Mouse (Mus musculus): ENCODE results near the gene Tns1. TPM values are rescaled to one million over a fixed set of nuclear protein-coding genes. Genes with fewer than 3 reads are reported as not detected.

Tns1 gene
- polyA plus RNA-seq, 1 experiment: 26.4 TPM

GRCm38 (mm10) chr1:73951178-73951577, 173.1 kb downstream of the Tns1 start:
- Histone ChIP-seq H3K4me1 (ENCODE audit: control insufficient read depth, insufficient read depth, low read length) (no peaks in the 10 kb centered on the region), H3K27ac (ENCODE audit: control insufficient read depth, insufficient read depth, low read depth, low read length, poor library complexity) (no peak overlapping the region), H3K4me3 (replicated peaks; ENCODE audit: control insufficient read depth, low read depth, low read length) (no peak overlapping the region)
- TF ChIP-seq CTCF (IDR thresholded peaks at IDR 0.05; ENCODE audit: control insufficient read depth, insufficient read depth, low read length) (no peak), POLR2A (IDR thresholded peaks at IDR 0.05; ENCODE audit: borderline replicate concordance, control insufficient read depth, low read depth, low read length) (no peak)
- 85% methylated on average over 3 of the region's 3 CpGs for WGBS

GRCm38 (mm10) chr1:73948757-73949156, 175.5 kb downstream of the Tns1 start:
- 88% methylated on average over 5 of the region's 5 CpGs for WGBS
- Histone ChIP-seq H3K4me3 (replicated peaks; ENCODE audit: control insufficient read depth, low read depth, low read length) (no peak overlapping the region), H3K4me1 (ENCODE audit: control insufficient read depth, insufficient read depth, low read length) (no peaks in the 10 kb centered on the region), H3K27ac (ENCODE audit: control insufficient read depth, insufficient read depth, low read depth, low read length, poor library complexity) (no peak overlapping the region)
- TF ChIP-seq POLR2A (IDR thresholded peaks at IDR 0.05; ENCODE audit: borderline replicate concordance, control insufficient read depth, low read depth, low read length) (no peak), CTCF (IDR thresholded peaks at IDR 0.05; ENCODE audit: control insufficient read depth, insufficient read depth, low read length) (no peak)

DNA sequence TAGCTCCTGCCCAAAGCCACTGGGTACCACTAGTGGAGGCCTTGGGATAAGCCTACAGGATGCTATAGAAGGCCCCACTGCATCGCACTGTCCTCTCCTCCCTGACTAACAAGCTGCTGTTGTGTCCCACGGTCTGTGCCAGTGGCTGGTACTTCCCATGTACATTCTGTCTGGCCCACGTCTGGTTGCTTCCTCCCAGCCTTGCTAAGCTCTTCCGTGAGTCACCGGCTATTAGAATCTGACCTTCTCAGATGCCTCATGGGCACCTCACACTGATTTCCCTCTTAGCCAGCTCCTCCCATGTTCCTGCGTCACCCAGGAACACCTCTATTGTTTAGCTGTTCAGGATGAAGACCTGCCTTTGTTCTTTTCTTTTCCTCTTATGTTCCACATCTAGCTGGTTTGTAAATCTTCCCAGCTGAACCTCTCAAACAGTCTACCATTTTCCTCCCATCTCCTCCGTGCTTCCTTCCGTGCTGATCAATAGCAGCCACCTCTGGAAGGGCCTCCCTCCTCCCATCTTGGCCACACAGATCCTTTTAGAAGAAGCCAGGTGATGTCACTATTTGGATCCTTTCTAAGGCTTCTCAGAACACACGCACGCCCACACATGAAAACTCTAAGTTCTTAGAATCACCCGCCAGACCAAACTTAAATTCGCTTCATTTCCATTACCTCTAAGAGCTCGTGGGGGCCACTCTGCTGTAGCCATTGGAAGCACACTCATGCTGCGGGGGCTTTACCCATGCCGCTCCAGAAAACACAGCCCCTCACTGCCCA, 176.5 kb downstream of the Tns1 start:
- Histone ChIP-seq H3K4me3 (replicated peaks; ENCODE audit: control insufficient read depth, low read depth, low read length) (no peak overlapping the region), H3K27ac (ENCODE audit: control insufficient read depth, insufficient read depth, low read depth, low read length, poor library complexity) (no peak overlapping the region), H3K4me1 (ENCODE audit: control insufficient read depth, insufficient read depth, low read length) (no peaks in the 10 kb centered on the region)
- 85% methylated on average over 15 of the region's 15 CpGs for WGBS
- TF ChIP-seq CTCF (IDR thresholded peaks at IDR 0.05; ENCODE audit: control insufficient read depth, insufficient read depth, low read length): no peak
- TF ChIP-seq POLR2A (IDR thresholded peaks at IDR 0.05; ENCODE audit: borderline replicate concordance, control insufficient read depth, low read depth, low read length): no peak

GRCm38 (mm10) chr1:73946701-73947100, 177.5 kb downstream of the Tns1 start:
- H3K27ac ChIP-seq (ENCODE audit: control insufficient read depth, insufficient read depth, low read depth, low read length, poor library complexity): no peak overlapping the region
- no peaks in the 10 kb centered on the region for H3K4me1 ChIP-seq (ENCODE audit: control insufficient read depth, insufficient read depth, low read length)
- no peak overlapping the region for H3K4me3 ChIP-seq (replicated peaks; ENCODE audit: control insufficient read depth, low read depth, low read length)
- TF ChIP-seq CTCF (IDR thresholded peaks at IDR 0.05; ENCODE audit: control insufficient read depth, insufficient read depth, low read length): no peak
- no peak for TF ChIP-seq POLR2A (IDR thresholded peaks at IDR 0.05; ENCODE audit: borderline replicate concordance, control insufficient read depth, low read depth, low read length)
- WGBS: 87% methylated on average over 7 of the region's 7 CpGs

DNA sequence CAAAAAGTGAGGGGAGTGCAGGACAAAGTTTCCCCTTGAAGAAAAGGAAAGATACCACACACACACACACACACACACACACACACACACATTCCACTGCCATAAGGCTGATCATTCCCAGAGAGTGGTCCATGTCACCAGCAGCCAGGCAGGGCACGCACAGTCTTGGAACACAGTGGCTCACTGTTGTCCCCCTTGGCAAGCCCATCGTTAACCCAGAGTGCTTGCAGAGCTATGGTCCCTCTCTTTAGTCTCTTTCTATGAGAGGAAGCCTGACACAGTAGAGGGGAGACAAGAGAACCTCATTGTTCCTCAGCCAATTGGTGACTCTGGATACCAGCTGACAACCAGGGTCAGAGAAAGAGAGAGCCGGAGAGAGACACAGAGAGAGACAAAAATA, 179.9 kb downstream of the Tns1 start:
- Histone ChIP-seq H3K4me1 (ENCODE audit: control insufficient read depth, insufficient read depth, low read length) (no peaks in the 10 kb centered on the region), H3K27ac (ENCODE audit: control insufficient read depth, insufficient read depth, low read depth, low read length, poor library complexity) (no peak overlapping the region), H3K4me3 (replicated peaks; ENCODE audit: control insufficient read depth, low read depth, low read length) (no peak overlapping the region)
- TF ChIP-seq POLR2A (IDR thresholded peaks at IDR 0.05; ENCODE audit: borderline replicate concordance, control insufficient read depth, low read depth, low read length): no peak
- no peak for TF ChIP-seq CTCF (IDR thresholded peaks at IDR 0.05; ENCODE audit: control insufficient read depth, insufficient read depth, low read length)
- 91% methylated on average over 3 of the region's 3 CpGs for WGBS

- Histone ChIP-seq H3K4me3 (replicated peaks; ENCODE audit: control insufficient read depth, low read depth, low read length) (no peak overlapping the region), H3K4me1 (ENCODE audit: control insufficient read depth, insufficient read depth, low read length) (no peaks in the 10 kb centered on the region), H3K27ac (ENCODE audit: control insufficient read depth, insufficient read depth, low read depth, low read length, poor library complexity) (no peak overlapping the region)
- no peak for TF ChIP-seq CTCF (IDR thresholded peaks at IDR 0.05; ENCODE audit: control insufficient read depth, insufficient read depth, low read length)
- TF ChIP-seq POLR2A (IDR thresholded peaks at IDR 0.05; ENCODE audit: borderline replicate concordance, control insufficient read depth, low read depth, low read length): no peak
- 85% methylated on average over 9 of the region's 9 CpGs for WGBS
These were observed 180.5 kb downstream of the Tns1 start for GRCm38 (mm10) chr1:73943667-73944289.

DNA sequence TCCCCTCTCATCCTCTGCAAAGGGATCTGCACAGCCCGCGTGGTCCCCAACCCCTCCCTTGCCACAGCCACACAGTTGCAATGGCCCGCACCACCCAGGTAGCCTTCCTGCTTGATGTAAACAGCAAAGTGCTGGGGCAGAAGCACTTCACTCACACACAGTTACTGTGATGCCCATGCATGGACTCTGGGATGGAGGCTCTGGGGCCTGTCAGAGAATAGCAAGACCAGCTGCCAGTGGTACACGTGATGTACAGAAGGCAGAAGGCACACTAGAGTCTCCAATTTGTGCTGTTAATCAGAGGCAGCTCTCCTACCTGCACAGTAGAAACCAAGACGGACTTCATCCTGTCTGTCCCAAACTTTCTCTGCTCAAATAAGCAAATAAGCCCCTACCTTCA, 181.0 kb downstream of the Tns1 start:
- Histone ChIP-seq H3K4me1 (ENCODE audit: control insufficient read depth, insufficient read depth, low read length) (no peaks in the 10 kb centered on the region), H3K27ac (ENCODE audit: control insufficient read depth, insufficient read depth, low read depth, low read length, poor library complexity) (no peak overlapping the region), H3K4me3 (replicated peaks; ENCODE audit: control insufficient read depth, low read depth, low read length) (no peak overlapping the region)
- no peak for TF ChIP-seq POLR2A (IDR thresholded peaks at IDR 0.05; ENCODE audit: borderline replicate concordance, control insufficient read depth, low read depth, low read length)
- TF ChIP-seq CTCF (IDR thresholded peaks at IDR 0.05; ENCODE audit: control insufficient read depth, insufficient read depth, low read length): no peak
- 88% methylated on average over 5 of the region's 5 CpGs for WGBS

DNA sequence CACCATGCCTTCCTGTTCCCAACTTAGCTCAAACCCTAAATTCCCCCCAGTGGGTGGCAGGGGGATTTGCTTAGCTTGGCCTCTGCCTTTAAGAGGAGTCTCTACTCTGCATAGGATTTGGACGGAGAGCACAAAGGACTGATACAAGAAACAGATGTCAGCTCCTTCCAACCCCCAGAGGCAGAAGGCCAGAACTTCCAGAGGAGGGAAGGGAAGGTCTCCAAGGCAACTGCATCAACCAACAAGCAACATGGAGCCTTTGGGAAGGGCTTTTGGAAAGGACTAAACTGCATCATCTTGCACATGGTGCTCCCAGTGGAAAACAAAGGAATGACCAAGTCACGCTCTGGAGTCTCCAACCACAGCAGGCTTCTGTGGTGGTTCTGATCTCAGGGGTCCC, 182.0 kb downstream of the Tns1 start:
- 79% methylated on average over 2 of the region's 2 CpGs for WGBS
- TF ChIP-seq POLR2A (IDR thresholded peaks at IDR 0.05; ENCODE audit: borderline replicate concordance, control insufficient read depth, low read depth, low read length) (no peak), CTCF (IDR thresholded peaks at IDR 0.05; ENCODE audit: control insufficient read depth, insufficient read depth, low read length) (no peak)

More for the DNA sequence above, 182.0 kb downstream of the Tns1 start:
- H3K27ac ChIP-seq (ENCODE audit: control insufficient read depth, insufficient read depth, low read depth, low read length, poor library complexity): no peak overlapping the region
- no peaks in the 10 kb centered on the region for H3K4me1 ChIP-seq (ENCODE audit: control insufficient read depth, insufficient read depth, low read length)
- H3K4me3 ChIP-seq (replicated peaks; ENCODE audit: control insufficient read depth, low read depth, low read length): no peak overlapping the region

Data from bone marrow, adult 2 months (tissue).